Mouse (Mus musculus): ENCODE results near the gene Acot7.

DNA sequence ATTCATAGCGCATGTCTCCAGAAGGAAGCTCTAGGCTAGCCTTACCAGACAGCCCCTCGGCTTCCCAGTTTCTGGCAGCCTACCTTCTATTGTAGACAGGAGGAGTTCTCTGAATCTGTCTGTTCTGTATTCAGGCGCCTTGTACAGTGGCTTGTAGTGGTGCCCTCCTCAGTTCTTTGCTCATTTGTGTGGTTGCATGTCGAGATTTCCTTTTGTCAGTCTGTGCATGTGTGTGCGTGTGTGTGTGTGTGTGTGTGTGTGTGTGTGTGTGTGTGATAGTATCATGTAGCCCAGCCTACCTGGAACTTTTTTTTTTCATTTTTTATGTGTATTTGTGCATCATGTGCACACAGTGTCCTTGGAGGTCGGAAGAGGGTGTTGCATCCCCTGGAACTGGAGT is 11.1 kb downstream of the Acot7 start:
- TF ChIP-seq MAX (IDR thresholded peaks at IDR 0.05; ENCODE audit: low read depth) (no peak), SRF (IDR thresholded peaks at IDR 0.05; ENCODE audit: control insufficient read depth, insufficient read length, low read depth) (no peak), E2F4 (IDR thresholded peaks at IDR 0.05; ENCODE audit: insufficient read depth) (no peak), POLR2A (IDR thresholded peaks at IDR 0.05; ENCODE audit: insufficient read length, low read depth) (no peak), CEBPB (IDR thresholded peaks at IDR 0.05; ENCODE audit: insufficient read depth, poor library complexity, severe bottlenecking) (no peak), MYOG (IDR thresholded peaks at IDR 0.05; ENCODE audit: control insufficient read depth in 1 of 3, insufficient read depth in 1 of 3, insufficient read length in 2 of 3, low read depth in 2 of 3) (no peak), USF1 (IDR thresholded peaks at IDR 0.05; ENCODE audit: low read depth) (no peak), TCF12 (IDR thresholded peaks at IDR 0.05; ENCODE audit: insufficient read depth, poor library complexity, severe bottlenecking) (no peak)

Measured in myocyte (in vitro differentiated cells).